In genomic region chr1:182107251-182107650, GRCm38 (mm10) we compare ENCODE assay signal across 23 mouse cellular contexts. TPM values are rescaled to one million over a fixed set of nuclear protein-coding genes. Genes with fewer than 3 reads are reported as not detected.
DNase-seq lines count a peak whose midpoint lies in the region; ATAC-seq and TF ChIP-seq lines count a peak whose summit lies in the region.
"Had no signal": no experiment of that assay in that cellular context is flagged by ENCODE, and none has a peak within 500 bp of the region (broad histone marks: within the 10 kb centered on the region; RNA-seq: fewer than 3 reads in every experiment).

No protein-coding gene starts in this region.

- TF ChIP-seq CTCF in heart, adult 2 months (IDR thresholded peaks at IDR 0.05), result no peak
- TF ChIP-seq CTCF in liver, postnatal 0 days (IDR thresholded peaks at IDR 0.05; ENCODE audit: low read depth), result no peak

- H3K79me2 ChIP-seq in heart, adult 2 months (replicated peaks; ENCODE audit: control insufficient read depth, insufficient read depth, low read length), result no peaks in the 10 kb centered on the region

- DNase-seq in heart, adult 2 months, result peak in 1 of 2 experiments; percentile 42
- no peak for DNase-seq in heart, adult 8-10 months (ENCODE audit: low spot score)
- DNase-seq in heart, embryonic 10.5 days (ENCODE audit: low spot score), result no peak
- peak; percentile 39 for DNase-seq in heart, postnatal 4 days
- no peak for DNase-seq in liver, postnatal 0 days
- DNase-seq in layer of hippocampus, postnatal 36 days, result no peak
- DNase-seq: adrenal gland, adult 2 months; adrenal gland, postnatal 25 days; cerebellum, adult 18-20 months; cerebellum, adult 9-11 months; cerebellum, postnatal 36 days; gastrocnemius, postnatal 10 days; kidney, adult 18-20 months had no signal

- H3K36me3 ChIP-seq in heart, adult 2 months (ENCODE audit: control insufficient read depth, insufficient read depth, low read length), result no peaks in the 10 kb centered on the region
- H3K36me3 ChIP-seq in heart, embryonic 10.5 days, result no peaks in the 10 kb centered on the region
- H3K36me3 ChIP-seq in heart, embryonic 14.5 days (ENCODE audit: control insufficient read depth, insufficient read depth, low read length), result no peaks in the 10 kb centered on the region
- no peaks in the 10 kb centered on the region for H3K36me3 ChIP-seq in forebrain, embryonic 12.5 days (replicated peaks)
- no peaks in the 10 kb centered on the region for H3K36me3 ChIP-seq in liver, postnatal 0 days (replicated peaks; ENCODE audit: insufficient read depth, low read length)
- H3K36me3 ChIP-seq: hindbrain, embryonic 13.5 days; intestine, embryonic 15.5 days; kidney, embryonic 15.5 days had no signal

- no peak overlapping the region for H3K9ac ChIP-seq in heart, adult 2 months (ENCODE audit: low read depth, low read length)
- no peak overlapping the region for H3K9ac ChIP-seq in heart, embryonic 14.5 days (ENCODE audit: low read length)
- no peak overlapping the region for H3K9ac ChIP-seq in forebrain, embryonic 12.5 days
- H3K9ac ChIP-seq in liver, postnatal 0 days (replicated peaks), result no peak overlapping the region
- H3K9ac ChIP-seq: hindbrain, embryonic 13.5 days; intestine, embryonic 15.5 days; kidney, embryonic 15.5 days had no signal

- H3K4me3 ChIP-seq in heart, adult 2 months, result no peak overlapping the region
- H3K4me3 ChIP-seq in heart, embryonic 10.5 days, result no peak overlapping the region
- H3K4me3 ChIP-seq in heart, embryonic 14.5 days (ENCODE audit: control insufficient read depth in 1 of 2, insufficient read depth in 1 of 2, low read depth in 1 of 2, low read length in 2 of 2), result no peak overlapping the region
- no peak overlapping the region for H3K4me3 ChIP-seq in forebrain, embryonic 12.5 days (replicated peaks)
- no peak overlapping the region for H3K4me3 ChIP-seq in liver, postnatal 0 days (ENCODE audit: low read depth, low read length)
- H3K4me3 ChIP-seq: hindbrain, embryonic 13.5 days; intestine, embryonic 15.5 days; kidney, embryonic 15.5 days had no signal

- H3K4me2 ChIP-seq in heart, embryonic 14.5 days (ENCODE audit: low read length), result no peak overlapping the region
- no peak overlapping the region for H3K4me2 ChIP-seq in forebrain, embryonic 12.5 days
- H3K4me2 ChIP-seq in liver, postnatal 0 days (ENCODE audit: low read depth, low read length), result no peak overlapping the region
- H3K4me2 ChIP-seq: hindbrain, embryonic 13.5 days; intestine, embryonic 15.5 days; kidney, embryonic 15.5 days had no signal

- TF ChIP-seq POLR2A in heart, adult 2 months (IDR thresholded peaks at IDR 0.05; ENCODE audit: insufficient read depth, low read depth, low read length), result no peak

- no peak overlapping the region for H3K27ac ChIP-seq in heart, adult 2 months
- 0 out of 2 replicates have a peak overlapping the region, but pooled peaks have one; percentile 30 for H3K27ac ChIP-seq in heart, embryonic 10.5 days
- peak overlapping the region; percentile 39 to 51; a peak in 3 of 4 replicates for H3K27ac ChIP-seq in heart, embryonic 14.5 days (replicated peaks in 1 of 2; ENCODE audit: control insufficient read depth in 1 of 2, insufficient read depth in 1 of 2, low read depth in 2 of 2, low read length in 2 of 2)
- no peak overlapping the region for H3K27ac ChIP-seq in forebrain, embryonic 12.5 days
- H3K27ac ChIP-seq in liver, postnatal 0 days (ENCODE audit: low read depth), result no peak overlapping the region
- H3K27ac ChIP-seq: hindbrain, embryonic 13.5 days; intestine, embryonic 15.5 days; kidney, embryonic 15.5 days had no signal

- no peaks in the 10 kb centered on the region for H3K9me3 ChIP-seq in heart, embryonic 10.5 days
- H3K9me3 ChIP-seq in heart, embryonic 14.5 days (ENCODE audit: control insufficient read depth, low read length), result no peaks in the 10 kb centered on the region
- no peaks in the 10 kb centered on the region for H3K9me3 ChIP-seq in forebrain, embryonic 12.5 days
- no peaks in the 10 kb centered on the region for H3K9me3 ChIP-seq in liver, postnatal 0 days (ENCODE audit: low read length)
- H3K9me3 ChIP-seq: hindbrain, embryonic 13.5 days; intestine, embryonic 15.5 days; kidney, embryonic 15.5 days had no signal

- ATAC-seq in heart, embryonic 14.5 days (ENCODE audit: insufficient number of reproducible peaks, insufficient read depth, low FRiP score, low read depth), result peak; percentile 24; the same call in 1 of the 2 replicates
- no peak for ATAC-seq in forebrain, embryonic 12.5 days (ENCODE audit: low FRiP score)
- no peak for ATAC-seq in liver, postnatal 0 days
- ATAC-seq: forebrain, embryonic 14.5 days; intestine, embryonic 15.5 days had no signal

- no peaks in the 10 kb centered on the region for H3K27me3 ChIP-seq in heart, adult 2 months (ENCODE audit: control insufficient read depth, insufficient read depth, low read length)
- H3K27me3 ChIP-seq in heart, embryonic 10.5 days (ENCODE audit: insufficient read depth, poor library complexity, severe bottlenecking), result no peaks in the 10 kb centered on the region
- H3K27me3 ChIP-seq in heart, embryonic 14.5 days (ENCODE audit: control insufficient read depth, insufficient read depth, low read length), result no peaks in the 10 kb centered on the region
- H3K27me3 ChIP-seq in forebrain, embryonic 12.5 days, result 0 out of 2 replicates have a peak, but pooled peaks cover 2% of the 10 kb centered on the region
- H3K27me3 ChIP-seq in liver, postnatal 0 days (ENCODE audit: insufficient read depth, low read length), result no peaks in the 10 kb centered on the region
- H3K27me3 ChIP-seq: CH12.LX; intestine, embryonic 15.5 days had no signal

- 0 out of 2 replicates have a peak, but pooled peaks have one; percentile 28 for TF ChIP-seq EP300 in heart, adult 2 months (IDR thresholded peaks at IDR 0.05; ENCODE audit: insufficient read depth, low read depth, low read length)
- TF ChIP-seq EP300 in liver, postnatal 0 days (IDR thresholded peaks at IDR 0.05; ENCODE audit: low read depth), result no peak

- H3K4me1 ChIP-seq in heart, adult 2 months (ENCODE audit: control insufficient read depth, insufficient read depth, low read length), result peaks cover 9% of the 10 kb centered on the region
- H3K4me1 ChIP-seq in heart, embryonic 10.5 days, result peaks cover 52% of the 10 kb centered on the region
- H3K4me1 ChIP-seq in heart, embryonic 14.5 days (ENCODE audit: control insufficient read depth in 2 of 2, insufficient read depth in 2 of 2, low read length in 2 of 2), result peaks cover 32 to 34% of the 10 kb centered on the region in 2 experiments
- peaks cover 15% of the 10 kb centered on the region for H3K4me1 ChIP-seq in forebrain, embryonic 12.5 days
- H3K4me1 ChIP-seq in liver, postnatal 0 days (ENCODE audit: insufficient read depth), result peaks cover 5% of the 10 kb centered on the region; the same call in 1 of the 2 replicates

- 55% methylated on average over 9 of the region's 9 CpGs for WGBS in heart, adult 2 months
- WGBS in heart, embryonic 10.5 days, result 50% methylated on average over 9 of the region's 9 CpGs
- WGBS in heart, embryonic 14.5 days, result 43% methylated on average over 9 of the region's 9 CpGs
- 85% methylated on average over 9 of the region's 9 CpGs for WGBS in forebrain, embryonic 12.5 days
- 72% methylated on average over 9 of the region's 9 CpGs for WGBS in liver, postnatal 0 days (ENCODE audit: insufficient replicate concordance)

- intact Hi-C loops in heart, adult 2 months (cut with DNase I), result no loop called here

RNA-seq across cellular contexts. Expression of gene Srp9, which starts 17.3 kb away (rescaled TPM):
- total RNA-seq in heart, adult 2 months (2021), result 10 to 100 TPM; 40.5 to 47.6 TPM
- polyA plus RNA-seq in heart, adult 2 months (2012; rRNA removed), result 29.4 and 39.0 TPM in 2 replicates
- total RNA-seq in heart, adult 8-10 months (2022), result 10 to 100 TPM; 42.7 to 54.0 (median 47.9) TPM
- 121 and 128 TPM in 2 replicates for polyA plus RNA-seq in heart, embryonic 10.5 days (2016; fragmentation: Nextera tagmentation; extraction: Ambion mirVana)
- polyA plus RNA-seq in heart, embryonic 14.5 days (2014; fragmentation: Nextera tagmentation; extraction: Ambion mirVana), result 112 and 113 TPM in 2 replicates
- 10 to 100 TPM; 48.7 to 50.8 TPM for total RNA-seq in heart, postnatal 4 days (2021)
- polyA plus RNA-seq in forebrain, embryonic 12.5 days (2016; fragmentation: Nextera tagmentation; extraction: Ambion mirVana), result 156 and 160 TPM in 2 replicates
- polyA plus RNA-seq in liver, postnatal 0 days (2015; fragmentation: Nextera tagmentation; extraction: Ambion mirVana), result 109 and 119 TPM in 2 replicates
- 10 to 100 TPM; 65.2 to 76.7 TPM for total RNA-seq in layer of hippocampus, postnatal 36 days (2021)

RNA-seq across cellular contexts. Expression of gene Vmn1r1, which starts 57.0 kb away (rescaled TPM):
- total RNA-seq in heart, adult 2 months (2021), result not detected
- not detected in 2 replicates for polyA plus RNA-seq in heart, adult 2 months (2012; rRNA removed)
- total RNA-seq in heart, adult 8-10 months (2022), result not detected
- polyA plus RNA-seq in heart, embryonic 10.5 days (2016; fragmentation: Nextera tagmentation; extraction: Ambion mirVana), result not detected in 2 replicates
- polyA plus RNA-seq in heart, embryonic 14.5 days (2014; fragmentation: Nextera tagmentation; extraction: Ambion mirVana), result not detected in 2 replicates
- not detected for total RNA-seq in heart, postnatal 4 days (2021)
- polyA plus RNA-seq in forebrain, embryonic 12.5 days (2016; fragmentation: Nextera tagmentation; extraction: Ambion mirVana), result not detected in 2 replicates
- not detected in 2 replicates for polyA plus RNA-seq in liver, postnatal 0 days (2015; fragmentation: Nextera tagmentation; extraction: Ambion mirVana)
- total RNA-seq in layer of hippocampus, postnatal 36 days (2021), result not detected
- total RNA-seq: adrenal gland, adult 2 months; adrenal gland, postnatal 25 days; CH12.LX; gastrocnemius, postnatal 10 days; gastrocnemius, postnatal 4 days; hematopoietic stem cell, adult 5-6 weeks had no signal
- polyA plus RNA-seq: adrenal gland, adult 2 months; embryonic facial prominence, embryonic 14.5 days; forebrain, embryonic 14.5 days; hindbrain, embryonic 13.5 days; intestine, embryonic 15.5 days; kidney, embryonic 15.5 days had no signal

Comparison
In these comparisons a context has a peak if more than half of its experiments do, and no peak if none do; other contexts are left out.
1. H3K27ac ChIP-seq: peak in heart, embryonic 10.5 days (single experiment) and heart, embryonic 14.5 days (2 of 2); none in heart, adult 2 months (single experiment), forebrain, embryonic 12.5 days (single experiment) and liver, postnatal 0 days (single experiment).